Mouse (Mus musculus) cerebellum, postnatal 25 days (tissue): ENCODE results near the gene Sfrp5.

Source experiments
- DNase-seq, 2 experiments: peaks; one replicate each; pipeline ENCODE4 v3.0.0; 2021; ENCODE audit warnings: mixed read lengths in 2 of 2

Gene Sfrp5

DNA sequence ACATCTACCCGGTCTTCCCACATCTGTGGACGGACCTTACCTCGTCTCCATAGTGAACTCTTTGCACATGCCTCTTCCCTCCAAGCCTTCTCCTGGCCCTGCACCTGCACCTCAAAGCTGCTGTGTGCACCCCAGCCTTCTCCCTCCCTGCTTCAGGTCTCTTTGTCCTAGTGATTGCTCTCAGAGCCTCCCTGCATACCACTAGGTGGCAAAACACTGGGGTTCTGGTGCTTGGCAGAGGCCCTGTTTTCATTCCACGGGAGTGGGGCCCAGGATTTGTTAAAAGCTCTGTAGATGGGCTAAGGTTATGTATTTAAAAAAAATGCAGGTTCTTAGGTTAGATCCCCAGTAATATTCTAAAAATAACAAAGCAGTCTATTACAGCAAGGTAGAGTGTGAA is 5.0 kb downstream of the Sfrp5 start:
- no peak for DNase-seq

GRCm38 (mm10) chr19:42196378-42196777 is 5.7 kb downstream of the Sfrp5 start:
- DNase-seq, result peak; percentile 58 to 70

GRCm38 (mm10) chr19:42193311-42193710 is 8.7 kb downstream of the Sfrp5 start:
- DNase-seq, result no peak

GRCm38 (mm10) chr19:42190494-42190893 is 11.6 kb downstream of the Sfrp5 start:
- DNase-seq, result peak; percentile 81 to 86

DNA sequence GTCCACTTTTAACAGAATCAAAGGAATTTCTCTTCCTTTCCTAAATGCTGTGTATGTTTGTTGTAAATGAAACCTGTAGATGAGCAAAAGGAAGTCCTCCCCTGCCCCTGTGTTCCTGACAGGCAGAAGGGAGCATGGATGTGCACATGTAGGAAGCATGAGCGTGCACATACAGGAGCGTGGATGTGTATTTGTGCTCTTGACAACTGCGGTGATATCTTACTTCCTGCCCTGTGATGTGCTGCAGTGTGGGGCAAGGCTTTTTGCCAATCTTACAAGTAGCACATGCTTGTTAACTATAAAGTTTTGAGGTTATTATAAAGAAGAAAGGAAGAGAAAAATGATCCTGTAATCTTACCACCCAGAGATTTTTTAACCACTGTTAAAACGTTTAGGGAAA is 12.3 kb downstream of the Sfrp5 start:
- no peak for DNase-seq

GRCm38 (mm10) chr19:42182673-42183072 is 19.4 kb downstream of the Sfrp5 start:
- DNase-seq, result peak; percentile 41 to 58

GRCm38 (mm10) chr19:42179356-42179755 is 22.7 kb downstream of the Sfrp5 start:
- DNase-seq, result no peak

DNA sequence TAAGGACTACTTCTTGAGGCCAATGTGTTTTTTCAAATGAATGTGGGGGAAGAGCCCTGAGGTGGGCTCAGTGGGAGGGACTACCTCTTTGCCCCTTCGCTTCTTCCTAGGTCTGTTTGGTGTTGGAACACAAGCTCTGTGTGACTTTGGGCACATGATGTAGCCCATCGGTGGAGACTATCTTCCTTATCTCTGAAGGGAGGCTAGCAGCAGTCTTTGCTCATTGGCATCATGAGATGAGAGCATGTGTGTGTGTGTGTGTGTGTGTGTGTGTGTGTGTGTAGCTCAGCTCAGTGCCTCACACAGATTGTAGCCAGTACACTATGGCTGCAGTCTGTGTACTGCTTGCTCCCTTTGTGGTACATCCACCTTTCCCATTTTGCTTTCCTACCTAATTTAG is 24.6 kb downstream of the Sfrp5 start:
- DNase-seq, result no peak

DNA sequence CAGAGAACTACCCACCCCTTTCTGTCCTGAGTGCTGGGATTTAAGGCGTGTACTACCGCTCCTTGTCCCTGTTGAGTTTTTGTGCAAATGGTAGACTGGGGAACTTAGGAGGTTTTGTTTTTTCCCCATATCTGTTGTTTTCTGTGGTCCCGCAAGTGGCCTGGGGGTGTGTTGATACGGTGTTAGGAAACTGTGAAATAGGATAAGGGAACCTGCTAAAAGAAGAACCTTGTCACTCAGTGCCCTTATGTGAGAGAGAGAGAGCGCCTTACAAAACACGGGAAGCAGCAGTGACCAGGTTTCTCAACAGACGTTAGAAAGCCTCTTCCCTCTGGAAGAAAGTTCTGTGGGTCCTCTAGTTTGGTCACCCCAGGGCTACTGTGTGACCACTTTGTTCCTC is 25.2 kb downstream of the Sfrp5 start:
- no peak for DNase-seq

DNA sequence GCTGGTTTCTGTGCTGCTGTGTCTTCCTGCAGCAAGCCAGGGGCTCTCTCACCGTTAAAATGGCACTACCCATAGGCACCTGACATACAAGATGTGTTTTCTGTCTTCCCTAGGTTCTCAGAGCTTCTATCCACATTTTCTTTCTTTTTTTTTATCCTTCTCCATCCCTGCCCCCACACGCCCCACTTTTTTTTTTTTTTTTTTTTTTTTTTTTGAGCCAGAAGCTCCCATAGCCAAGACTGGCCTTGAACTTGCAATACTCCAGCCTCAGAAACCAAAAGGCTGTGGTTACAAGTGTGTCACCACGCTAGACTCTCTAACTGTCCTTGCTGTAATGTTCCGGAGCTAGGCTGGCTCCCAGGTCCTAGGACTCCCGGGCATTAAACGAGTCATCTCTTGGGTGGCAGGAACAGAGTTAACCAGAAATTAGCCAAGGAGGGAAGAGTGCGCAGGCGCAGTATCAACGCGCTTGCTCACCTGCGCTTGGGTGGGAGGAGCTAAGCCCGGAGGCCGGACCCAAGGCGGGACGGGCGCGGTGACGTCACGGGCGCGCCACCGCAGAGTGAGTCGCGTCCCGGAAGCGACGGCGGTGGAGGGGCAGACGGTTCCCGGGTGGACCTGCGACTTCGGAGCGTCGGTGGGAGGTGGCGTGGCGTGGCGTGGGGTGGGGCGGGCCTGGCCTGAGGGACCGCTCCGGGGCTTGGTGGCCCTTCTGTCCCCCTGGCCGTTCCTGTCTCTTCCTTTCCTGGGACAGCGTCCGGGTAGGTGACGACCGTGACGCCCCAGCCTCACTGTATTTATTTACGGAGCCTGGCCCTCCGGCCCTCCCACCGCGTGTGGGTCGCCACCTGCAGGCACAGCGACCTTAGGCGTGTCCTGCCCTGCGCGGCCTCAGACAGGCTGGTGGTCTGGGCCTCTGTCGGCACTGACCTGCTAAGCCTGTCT is 31.8 kb downstream of the Sfrp5 start:
- DNase-seq, result peak; percentile 95 to 98

DNA sequence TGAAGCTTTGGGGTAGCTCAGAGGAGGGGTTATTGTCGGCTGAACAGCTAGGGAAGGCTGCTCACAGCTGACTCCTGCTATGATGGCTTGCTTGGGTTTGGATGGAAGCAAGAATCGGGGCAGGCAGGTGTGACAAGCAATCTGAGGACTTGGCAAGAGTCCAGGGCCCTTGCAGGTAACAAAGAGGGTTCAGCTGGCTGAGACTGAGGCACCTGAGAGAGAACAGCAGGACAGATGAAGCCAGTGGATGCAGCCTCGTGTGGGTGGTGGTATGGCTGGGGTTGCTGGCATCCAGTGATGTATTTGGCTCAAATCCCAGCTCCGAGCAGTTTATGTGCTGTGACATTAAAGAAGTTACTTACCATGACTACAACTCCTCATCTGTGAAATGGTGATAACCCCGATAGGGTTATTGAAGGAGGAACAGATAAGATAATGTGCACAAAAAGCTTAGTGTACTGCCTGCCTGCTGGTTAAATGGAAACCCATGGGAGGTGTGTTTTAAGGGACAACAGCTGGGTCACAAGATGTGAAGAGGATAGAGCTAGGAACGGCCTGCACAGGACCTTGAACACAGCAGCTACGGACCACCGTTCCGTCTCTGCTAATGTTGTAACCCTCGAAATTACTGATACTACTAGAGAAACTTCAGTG is 32.6 kb downstream of the Sfrp5 start:
- peak; percentile 22 to 53 for DNase-seq

- no peak for DNase-seq
Measured at GRCm38 (mm10) chr19:42167489-42167888, 34.6 kb downstream of the Sfrp5 start.

- DNase-seq, result no peak
Measured at GRCm38 (mm10) chr19:42166766-42167165, 35.3 kb downstream of the Sfrp5 start.

DNA sequence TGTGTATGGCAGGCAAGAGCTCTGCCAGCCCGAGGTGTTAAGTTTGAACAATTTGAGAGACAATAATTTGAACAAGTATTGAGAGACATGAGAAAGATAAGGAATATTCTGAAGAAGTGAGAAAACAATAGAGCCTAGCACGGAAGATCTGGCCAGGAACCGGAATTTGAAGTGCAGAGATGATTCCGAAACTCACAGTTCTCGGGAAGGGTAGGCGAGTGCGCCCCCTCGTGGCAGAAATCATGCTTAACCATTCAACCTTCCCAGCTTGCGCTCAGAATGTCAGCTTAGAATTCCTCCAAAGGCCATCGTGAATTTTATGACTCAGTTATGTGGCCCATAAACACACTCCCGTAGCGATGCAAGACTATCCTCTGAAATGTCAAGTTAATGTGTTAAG is 35.9 kb downstream of the Sfrp5 start:
- DNase-seq, result peak; percentile 91 to 94

GRCm38 (mm10) chr19:42164188-42164587 is 37.9 kb downstream of the Sfrp5 start:
- no peak for DNase-seq

GRCm38 (mm10) chr19:42163764-42164163 is 38.3 kb downstream of the Sfrp5 start, which contains the start of gene Zfyve27:
Gene Zfyve27, plus strand, starts transcription at chr19:42163951.
- DNase-seq, result no peak

DNA sequence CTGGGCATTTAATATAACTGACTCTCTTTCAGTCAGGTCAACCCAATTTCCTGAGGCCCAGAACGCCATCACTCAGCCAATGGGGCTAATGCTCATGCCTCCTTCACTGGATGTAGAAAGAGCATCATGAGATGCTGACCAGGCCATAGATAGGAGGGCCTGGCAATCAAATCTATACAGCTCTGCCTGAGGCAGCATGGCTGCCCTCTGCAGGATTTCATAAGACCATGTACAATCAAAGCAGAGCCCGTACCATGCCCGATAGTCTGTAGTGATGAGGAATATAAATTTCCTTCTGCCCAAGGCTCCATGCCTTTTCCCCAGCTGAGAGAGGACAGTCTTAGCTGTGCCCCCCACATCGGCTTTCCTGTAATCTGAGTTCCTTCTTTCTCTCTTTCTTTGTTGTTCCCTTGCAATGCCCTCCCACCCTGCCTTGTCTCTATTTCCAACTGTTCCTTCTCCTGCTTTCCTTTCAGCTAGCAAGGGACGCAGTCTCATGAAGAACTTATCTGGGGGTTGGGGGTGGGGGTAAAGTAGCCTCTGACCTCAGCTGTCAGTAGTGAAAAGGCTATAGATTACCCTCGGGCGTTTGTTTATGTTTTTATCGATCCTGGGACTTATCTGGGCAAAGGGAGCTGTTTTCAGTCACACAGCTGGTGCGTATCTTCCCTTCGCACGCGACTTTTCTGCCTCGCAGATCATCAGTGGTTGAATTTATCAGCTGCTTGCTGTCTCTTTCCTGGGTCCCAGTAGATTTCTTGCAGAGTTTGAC is 43.6 kb downstream of the Sfrp5 start:
- no peak for DNase-seq

DNA sequence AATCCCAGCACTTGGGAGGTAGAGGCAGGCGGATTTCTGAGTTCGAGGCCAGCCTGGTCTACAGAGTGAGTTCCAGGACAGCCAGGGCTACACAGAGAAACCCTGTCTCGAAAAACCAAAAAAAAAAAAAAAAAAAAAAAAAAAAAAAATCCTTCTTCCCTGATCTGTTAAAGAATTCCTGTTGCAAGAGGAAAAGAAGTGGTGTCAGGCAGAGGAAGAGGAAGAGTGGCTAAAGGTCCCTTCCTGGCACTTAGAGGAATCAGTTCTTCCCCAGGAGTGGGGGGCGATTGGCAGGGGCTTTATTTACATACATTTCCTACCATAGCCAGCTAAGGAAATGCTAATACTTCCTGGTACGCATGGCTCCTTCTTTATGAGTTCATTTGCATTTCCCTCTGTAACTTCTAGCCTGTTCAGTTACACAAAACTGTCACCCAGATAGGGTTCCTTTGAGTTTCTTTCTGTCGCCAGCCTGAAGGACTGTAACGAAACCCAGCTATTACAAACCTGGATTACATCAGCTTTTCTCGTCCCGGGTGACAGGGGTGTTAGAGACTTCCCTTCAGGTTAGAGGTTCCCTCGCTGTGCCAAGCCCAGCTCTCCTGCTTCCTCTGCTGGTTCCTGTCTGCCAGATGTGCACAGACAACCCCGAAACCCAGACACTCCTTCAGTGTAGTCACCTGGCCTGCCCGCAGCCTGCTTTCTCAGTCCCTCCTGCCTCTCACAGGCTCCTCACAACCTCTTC is 44.4 kb downstream of the Sfrp5 start:
- DNase-seq, result no peak

DNA sequence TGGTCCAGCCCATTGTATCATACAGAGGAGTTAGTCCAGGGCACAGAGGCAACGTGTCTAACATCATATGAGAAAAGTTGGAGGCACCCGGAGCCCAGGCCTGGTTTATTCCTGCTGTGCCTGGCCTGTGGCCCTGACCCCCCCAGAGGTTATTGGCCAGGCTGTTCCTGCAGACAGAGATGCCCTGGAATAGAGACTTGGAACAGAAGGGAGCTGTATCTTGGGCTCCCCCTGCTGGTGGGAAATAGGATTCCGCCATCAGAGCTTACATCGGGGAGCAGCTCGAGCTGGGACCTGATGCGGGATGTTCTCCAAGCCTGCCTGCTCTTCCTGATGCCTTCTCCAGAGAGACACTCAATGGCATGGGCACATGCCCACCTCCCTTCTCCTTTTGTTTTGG is 50.1 kb downstream of the Sfrp5 start:
- peak; percentile 92 for DNase-seq

- no peak for DNase-seq
Measured at GRCm38 (mm10) chr19:42148569-42148860, 53.5 kb downstream of the Sfrp5 start.
